11 mouse cellular contexts compared by ENCODE assay signal in genomic region chr9:61680911-61681311, GRCm38 (mm10).
DNase-seq lines count a peak whose midpoint lies in the region; ATAC-seq and TF ChIP-seq lines count a peak whose summit lies in the region.
"Had no signal": no experiment of that assay in that cellular context is flagged by ENCODE, and none has a peak within 500 bp of the region (broad histone marks: within the 10 kb centered on the region; RNA-seq: fewer than 3 reads in every experiment).

No protein-coding gene starts in this region.

- no peak overlapping the region for H3K4me3 ChIP-seq in neural tube, embryonic 12.5 days
- H3K4me3 ChIP-seq in bone marrow macrophage, adult 2 months (ENCODE audit: insufficient read depth, low read length) = no peak overlapping the region
- H3K4me3 ChIP-seq in midbrain, postnatal 0 days (ENCODE audit: low read depth, low read length) = no peak overlapping the region
- H3K4me3 ChIP-seq: forebrain, embryonic 15.5 days; kidney, embryonic 15.5 days; limb, embryonic 13.5 days had no signal

- H3K9ac ChIP-seq in neural tube, embryonic 12.5 days = 0 out of 2 replicates have a peak overlapping the region, but pooled peaks have one; percentile 3
- no peak overlapping the region for H3K9ac ChIP-seq in midbrain, postnatal 0 days (replicated peaks; ENCODE audit: low read length, poor library complexity, severe bottlenecking)
- H3K9ac ChIP-seq: forebrain, embryonic 15.5 days; kidney, embryonic 15.5 days; limb, embryonic 13.5 days had no signal

- no peak for TF ChIP-seq POLR2A in bone marrow macrophage, adult 2 months (IDR thresholded peaks at IDR 0.05; ENCODE audit: borderline replicate concordance, low read depth, low read length)

- H3K4me2 ChIP-seq in neural tube, embryonic 12.5 days (replicated peaks) = no peak overlapping the region
- no peak overlapping the region for H3K4me2 ChIP-seq in midbrain, postnatal 0 days (ENCODE audit: low read depth, low read length, poor library complexity, severe bottlenecking)
- H3K4me2 ChIP-seq: forebrain, embryonic 15.5 days; kidney, embryonic 15.5 days; limb, embryonic 13.5 days had no signal

- ATAC-seq in neural tube, embryonic 12.5 days (ENCODE audit: low FRiP score, low read depth) = no peak
- 0 out of 2 replicates have a peak, but pooled peaks have one; percentile 28 for ATAC-seq in megakaryocyte-erythroid progenitor cell, adult 5-6 weeks (replicated peaks; ENCODE audit: low FRiP score, low TSS enrichment, poor library complexity, severe bottlenecking)
- no peak for ATAC-seq in midbrain, postnatal 0 days (ENCODE audit: low FRiP score)
- ATAC-seq: forebrain, embryonic 15.5 days had no signal

- H3K27me3 ChIP-seq in neural tube, embryonic 12.5 days (replicated peaks) = no peaks in the 10 kb centered on the region
- no peaks in the 10 kb centered on the region for H3K27me3 ChIP-seq in midbrain, postnatal 0 days (ENCODE audit: insufficient read depth, low read length)
- H3K27me3 ChIP-seq: forebrain, embryonic 15.5 days had no signal

- H3K4me1 ChIP-seq in neural tube, embryonic 12.5 days = peaks cover 2% of the 10 kb centered on the region; the same call in 1 of the 2 replicates
- peaks cover 23% of the 10 kb centered on the region for H3K4me1 ChIP-seq in bone marrow macrophage, adult 2 months (ENCODE audit: control insufficient read depth, insufficient read depth, low read length)
- H3K4me1 ChIP-seq in midbrain, postnatal 0 days (ENCODE audit: insufficient read depth, low read length) = peaks cover 6% of the 10 kb centered on the region; the same call in 1 of the 2 replicates

- H3K36me3 ChIP-seq in neural tube, embryonic 12.5 days = no peaks in the 10 kb centered on the region
- no peaks in the 10 kb centered on the region for H3K36me3 ChIP-seq in midbrain, postnatal 0 days (ENCODE audit: insufficient read depth, low read length)
- H3K36me3 ChIP-seq: forebrain, embryonic 15.5 days; kidney, embryonic 15.5 days; limb, embryonic 13.5 days had no signal

- no peaks in the 10 kb centered on the region for H3K9me3 ChIP-seq in neural tube, embryonic 12.5 days
- no peaks in the 10 kb centered on the region for H3K9me3 ChIP-seq in midbrain, postnatal 0 days (ENCODE audit: low read length)
- H3K9me3 ChIP-seq: forebrain, embryonic 15.5 days; kidney, embryonic 15.5 days; limb, embryonic 13.5 days had no signal

- 44% methylated on average over 6 of the region's 6 CpGs for WGBS in neural tube, embryonic 12.5 days
- WGBS in midbrain, postnatal 0 days = 26% methylated on average over 6 of the region's 6 CpGs

- no peak for DNase-seq in neural tube, embryonic 10.5 days (ENCODE audit: extremely low spot score, low spot score)
- DNase-seq in thymus, postnatal 36 days = peak; percentile 61 to 68
- DNase-seq in midbrain, postnatal 0 days (ENCODE audit: low spot score) = no peak
- no peak for DNase-seq in adrenal gland, postnatal 4 days (ENCODE audit: low spot score in 2 of 2)
- DNase-seq: cerebellum, postnatal 10 days had no signal

- no peak overlapping the region for H3K27ac ChIP-seq in neural tube, embryonic 12.5 days
- peak overlapping the region; percentile 23; the same call in 1 of the 2 replicates for H3K27ac ChIP-seq in bone marrow macrophage, adult 2 months (ENCODE audit: insufficient read depth, low read depth, low read length)
- H3K27ac ChIP-seq in midbrain, postnatal 0 days (ENCODE audit: low read depth, low read length) = no peak overlapping the region
- H3K27ac ChIP-seq: forebrain, embryonic 15.5 days; kidney, embryonic 15.5 days; limb, embryonic 13.5 days had no signal

- no peak for TF ChIP-seq CTCF in bone marrow macrophage, adult 2 months (IDR thresholded peaks at IDR 0.05; ENCODE audit: low read depth, low read length)
- no peak for TF ChIP-seq CTCF in midbrain, postnatal 0 days (IDR thresholded peaks at IDR 0.05)

Comparison
In these comparisons a context has a peak if more than half of its experiments do, and no peak if none do; other contexts are left out.
1. DNase-seq: peak in thymus, postnatal 36 days (2 of 2); none in neural tube, embryonic 10.5 days (single experiment), midbrain, postnatal 0 days (single experiment) and adrenal gland, postnatal 4 days (0 of 2).